Mouse (Mus musculus) midbrain, postnatal 0 days (tissue): ENCODE results near the gene Pla2g5. TPM values are rescaled to one million over a fixed set of nuclear protein-coding genes. Genes with fewer than 3 reads are reported as not detected.
A peak's percentile ranks its signal among the peaks of the same experiment; 100 is the strongest.

ENCODE experiments used
- ATAC-seq: fragments of 200-750 bp; cut with Nextera tagmentation; 2 replicates; pipeline ENCODE4 v1.8.0; 2017; ENCODE audit warnings: moderate number of reproducible peaks, mild to moderate bottlenecking, moderate TSS enrichment, moderate library complexity; ENCODE audit not compliant: low FRiP score
- DNase-seq: peaks from one replicate; pipeline ENCODE4 v3.0.0-alpha.2; 2015; ENCODE audit warnings: low spot score
- H3K27ac ChIP-seq: fragments of 300-500 bp; sonication (generic); 2 replicates; pipeline ENCODE4 v1.5.1; 2014; ENCODE audit warnings: low read depth, mild to moderate bottlenecking, low read length, mixed read lengths
- H3K27me3 ChIP-seq: fragments of 300-500 bp; sonication (generic); 2 replicates; pipeline ENCODE4 v1.6.1; 2014; ENCODE audit warnings: low read length, control low read depth, mixed read lengths; ENCODE audit not compliant: insufficient read depth
- H3K36me3 ChIP-seq: fragments of 300-500 bp; sonication (generic); 2 replicates; pipeline ENCODE4 v1.6.1; 2014; ENCODE audit warnings: low read length, control low read depth, mixed read lengths; ENCODE audit not compliant: insufficient read depth
- H3K4me1 ChIP-seq: fragments of 300-500 bp; sonication (generic); 2 replicates; pipeline ENCODE4 v1.6.1; 2014; ENCODE audit warnings: mild to moderate bottlenecking, control low read depth, antibody characterized with exemption, low read length, mixed read lengths; ENCODE audit not compliant: insufficient read depth
- H3K4me2 ChIP-seq: fragments of 300-500 bp; sonication (generic); 2 replicates; pipeline ENCODE4 v1.6.1; 2014; ENCODE audit warnings: low read depth, mild to moderate bottlenecking, low read length, mixed read lengths; ENCODE audit not compliant: poor library complexity, severe bottlenecking
- H3K4me3 ChIP-seq: fragments of 300-500 bp; sonication (generic); 2 replicates; pipeline ENCODE4 v1.5.1; 2014; ENCODE audit warnings: low read depth, mild to moderate bottlenecking, low read length, moderate library complexity
- H3K9ac ChIP-seq: fragments of 300-500 bp; sonication (generic); replicated peaks from 2 replicates; pipeline ENCODE4 v1.6.1; 2014; ENCODE audit warnings: mild to moderate bottlenecking, low read length, moderate library complexity, mixed read lengths; ENCODE audit not compliant: poor library complexity, severe bottlenecking
- H3K9me3 ChIP-seq: fragments of 300-500 bp; sonication (generic); 2 replicates; pipeline ENCODE4 v1.6.1; 2016; ENCODE audit warnings: low read length, control low read depth
- CTCF ChIP-seq: IDR thresholded peaks from 2 replicates; pipeline ENCODE4 v1.5.1; 2016; ENCODE audit warnings: antibody characterized with exemption, mild to moderate bottlenecking
- WGBS: fragments of 180-500 bp; shearing (Covaris S2); extraction: QIAGEN DNeasy Blood & Tissue Kit; methylation state at CpG from one replicate; pipeline ENCODE4 v1.1.7; 2014; 5-methylcytosine and 5-hydroxymethylcytosine counted together
- polyA plus RNA-seq: library from polyadenylated mRNA; unstranded; fragments of >200 nt; fragmentation: Nextera tagmentation; extraction: Ambion mirVana; gene quantifications from 2 replicates; pipeline ENCODE4 v1.2.1, GENCODE M21; 2015
- total RNA-seq: library from RNA; depleted of rRNA; stranded (reverse); fragments of >200 nt; gene quantifications from 2 replicates; pipeline ENCODE4 v1.2.3, GENCODE M21; 2014

The Pla2g5 gene
- total and polyA plus RNA-seq, 2 experiments from 2014 or later: 0.64 to 2.5 TPM

DNA sequence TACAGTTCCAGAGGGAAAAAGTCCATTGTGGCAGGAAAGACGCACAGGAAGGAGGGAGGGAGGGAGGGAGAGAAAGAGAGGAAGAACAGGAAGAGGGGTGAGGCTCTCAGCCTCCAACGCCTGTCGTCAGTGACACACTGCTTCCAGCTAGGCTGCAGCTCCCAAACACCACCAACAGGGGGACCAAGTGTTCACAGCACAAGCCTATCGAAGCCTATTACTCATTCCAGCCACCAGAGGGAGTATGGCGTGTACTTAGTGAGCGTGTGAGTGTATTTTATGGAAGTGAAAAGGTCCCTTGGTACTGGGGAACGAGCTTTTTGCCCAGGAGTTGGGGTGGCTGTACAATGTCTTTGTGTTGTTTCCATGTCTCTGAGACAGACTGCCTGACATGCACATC, 6.8 kb downstream of the Pla2g5 start:
- no peaks in the 10 kb centered on the region for H3K36me3 ChIP-seq
- no peak overlapping the region for H3K4me2 ChIP-seq
- no peaks in the 10 kb centered on the region for H3K9me3 ChIP-seq
- WGBS: 31% methylated on average over 7 of the region's 7 CpGs
- H3K9ac ChIP-seq: no peak overlapping the region
- peak; percentile 100 for TF ChIP-seq CTCF
- H3K4me1 ChIP-seq: 0 out of 2 replicates have a peak, but pooled peaks cover 3% of the 10 kb centered on the region
- H3K4me3 ChIP-seq: no peak overlapping the region
- ATAC-seq (0 out of 2 replicates have a peak, but pooled peaks have one; percentile 24), DNase-seq (peak; percentile 88)
- no peaks in the 10 kb centered on the region for H3K27me3 ChIP-seq
- no peak overlapping the region for H3K27ac ChIP-seq

DNA sequence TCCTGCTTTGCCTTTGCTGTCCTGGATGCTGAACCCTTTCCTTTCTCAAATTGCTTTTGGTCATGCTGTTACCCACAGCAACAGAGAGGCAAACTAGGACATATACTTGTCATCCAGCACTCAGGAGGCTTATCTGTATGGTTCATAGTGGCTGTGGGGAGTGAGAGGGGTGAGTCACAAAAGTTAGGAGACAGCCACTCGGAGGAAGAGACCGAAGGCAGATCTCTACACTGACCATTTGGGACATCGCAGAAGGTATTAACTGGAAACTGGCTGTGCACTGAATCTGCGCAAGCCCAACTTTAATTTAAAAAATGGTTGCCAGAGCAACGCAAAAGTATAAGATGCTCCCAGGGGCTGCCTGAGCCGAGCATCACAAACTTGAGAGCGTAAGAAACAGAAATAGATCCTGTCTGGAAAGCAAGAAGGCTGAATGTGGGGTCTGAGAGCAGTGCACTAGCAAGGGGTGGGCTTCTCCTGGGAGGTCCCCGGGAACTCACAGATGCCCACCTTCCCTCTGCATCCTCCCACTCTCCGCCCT, 8.1 kb downstream of the Pla2g5 start:
- TF ChIP-seq CTCF: no peak
- H3K4me1 ChIP-seq: 0 out of 2 replicates have a peak, but pooled peaks cover 3% of the 10 kb centered on the region

DNA sequence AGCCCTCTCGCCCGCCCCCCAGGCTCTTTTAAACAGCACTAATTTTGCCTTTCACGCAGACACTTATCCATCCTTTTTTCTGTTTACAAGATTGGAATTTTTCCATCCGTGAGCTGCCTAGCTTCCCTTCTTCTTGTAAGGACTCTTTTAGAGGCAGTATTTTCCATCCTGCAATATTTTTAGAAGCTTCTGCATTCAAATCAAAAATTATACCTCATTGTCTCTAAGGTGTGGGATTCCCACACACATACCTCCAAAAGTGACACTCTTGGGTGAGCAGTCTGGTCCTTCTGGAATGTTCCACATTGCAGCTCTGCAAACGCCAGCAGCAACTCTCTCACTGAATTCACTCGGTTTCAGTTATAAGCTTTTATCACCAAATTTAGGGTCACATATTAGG, 10.3 kb downstream of the Pla2g5 start:
- Histone ChIP-seq H3K27ac (no peak overlapping the region), H3K9me3 (no peaks in the 10 kb centered on the region), H3K4me1 (0 out of 2 replicates have a peak, but pooled peaks cover 3% of the 10 kb centered on the region), H3K36me3 (no peaks in the 10 kb centered on the region), H3K27me3 (no peaks in the 10 kb centered on the region), H3K4me2 (no peak overlapping the region), H3K4me3 (no peak overlapping the region), H3K9ac (no peak overlapping the region)
- WGBS: 78% methylated on average over 6 of the region's 6 CpGs
- TF ChIP-seq CTCF: no peak
- no peak for ATAC-seq
- DNase-seq: no peak

More for the DNA sequence above, 8.1 kb downstream of the Pla2g5 start:
- Histone ChIP-seq H3K4me3 (no peak overlapping the region), H3K27ac (peak overlapping the region; percentile 32; the same call in 1 of the 2 replicates), H3K4me2 (no peak overlapping the region), H3K36me3 (no peaks in the 10 kb centered on the region), H3K9ac (no peak overlapping the region), H3K27me3 (no peaks in the 10 kb centered on the region), H3K9me3 (no peaks in the 10 kb centered on the region)
- DNase-seq: peak; percentile 37
- WGBS: 68% methylated on average over 9 of the region's 9 CpGs
- ATAC-seq: no peak

DNA sequence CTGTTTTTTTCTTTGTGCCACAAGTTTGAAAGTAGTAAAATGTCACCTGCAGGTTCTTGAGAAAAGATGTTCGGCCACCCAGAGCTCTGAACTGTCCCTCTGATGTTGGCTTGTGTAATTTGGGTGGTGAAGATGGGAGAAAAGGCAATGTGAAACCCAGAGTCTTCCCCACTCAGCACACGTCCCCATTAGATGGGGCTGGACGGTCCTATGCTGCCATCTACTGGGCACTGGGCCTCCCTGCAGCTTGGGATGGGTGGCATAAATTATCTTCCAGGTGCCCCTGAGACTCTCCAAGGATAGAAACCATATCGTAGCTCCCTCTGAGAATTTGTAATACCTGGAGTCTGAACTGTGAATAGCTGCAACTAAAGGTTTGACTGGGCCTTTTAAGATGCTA, 11.8 kb downstream of the Pla2g5 start:
- peak; percentile 100 for TF ChIP-seq CTCF
- Histone ChIP-seq H3K9me3 (no peaks in the 10 kb centered on the region), H3K27me3 (no peaks in the 10 kb centered on the region), H3K9ac (no peak overlapping the region), H3K36me3 (no peaks in the 10 kb centered on the region), H3K4me2 (no peak overlapping the region), H3K27ac (no peak overlapping the region), H3K4me1 (0 out of 2 replicates have a peak, but pooled peaks cover 3% of the 10 kb centered on the region), H3K4me3 (no peak overlapping the region)
- ATAC-seq: no peak
- 3% methylated on average over 4 of the region's 4 CpGs for WGBS
- DNase-seq: peak; percentile 79

DNA sequence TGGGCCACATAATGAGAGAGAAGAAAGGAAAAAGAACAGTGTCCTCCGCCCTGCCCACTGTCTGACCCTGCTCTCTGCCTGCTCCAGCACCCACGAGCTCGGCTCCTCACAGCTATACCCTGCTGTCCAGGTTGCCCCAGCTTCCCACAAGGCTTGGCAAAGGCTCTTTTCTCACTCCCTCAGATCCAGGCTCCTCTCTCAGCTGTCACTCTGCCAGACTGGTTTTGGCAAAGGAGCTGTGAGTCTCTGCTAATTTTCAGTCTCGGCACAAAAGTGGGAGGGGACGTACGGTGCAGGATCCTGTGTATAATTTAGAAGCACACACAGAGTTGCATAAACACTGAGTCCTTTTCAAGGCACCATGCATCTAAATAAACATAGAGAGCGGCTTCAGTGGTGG, 21.9 kb downstream of the Pla2g5 start:
- H3K4me3 ChIP-seq: no peak overlapping the region

DNA sequence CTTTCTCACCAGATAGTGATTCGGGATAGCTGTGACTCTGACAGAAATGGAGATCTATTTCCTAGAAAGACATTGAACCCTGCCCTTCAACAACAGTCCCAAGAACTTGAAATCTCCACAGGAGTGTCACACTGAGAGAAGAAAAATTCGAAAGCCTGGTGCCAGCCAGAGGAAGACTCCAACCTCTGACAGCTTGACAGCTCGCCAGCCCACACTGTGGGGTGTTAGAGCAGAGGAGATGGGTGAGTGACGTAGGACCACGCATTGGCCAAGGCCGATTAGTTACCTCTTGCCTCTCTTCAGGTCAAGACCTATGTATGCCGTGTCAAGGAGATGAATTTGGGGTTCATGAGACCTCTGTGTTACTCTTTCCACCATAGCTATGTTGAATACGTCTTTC, 22.6 kb downstream of the Pla2g5 start:
- H3K36me3 ChIP-seq: no peaks in the 10 kb centered on the region
- WGBS: 84% methylated on average over 8 of the region's 8 CpGs
- DNase-seq: no peak
- no peaks in the 10 kb centered on the region for H3K27me3 ChIP-seq
- no peak overlapping the region for H3K4me3 ChIP-seq
- 0 out of 2 replicates have a peak, but pooled peaks cover 4% of the 10 kb centered on the region for H3K9me3 ChIP-seq
- H3K27ac ChIP-seq: no peak overlapping the region
- TF ChIP-seq CTCF: no peak
- no peaks in the 10 kb centered on the region for H3K4me1 ChIP-seq
- H3K4me2 ChIP-seq: no peak overlapping the region
- no peak for ATAC-seq
- H3K9ac ChIP-seq: no peak overlapping the region

More for the DNA sequence above, 21.9 kb downstream of the Pla2g5 start:
- Histone ChIP-seq H3K4me1 (no peaks in the 10 kb centered on the region), H3K9me3 (0 out of 2 replicates have a peak, but pooled peaks cover 4% of the 10 kb centered on the region), H3K9ac (no peak overlapping the region), H3K27me3 (no peaks in the 10 kb centered on the region), H3K36me3 (no peaks in the 10 kb centered on the region), H3K4me2 (no peak overlapping the region), H3K27ac (no peak overlapping the region)
- DNase-seq (peak; percentile 80), ATAC-seq (no peak)
- TF ChIP-seq CTCF: no peak
- 78% methylated on average over 7 of the region's 7 CpGs for WGBS
